Mouse (Mus musculus): Measurements from ENCODE around the gene Cd83. TPM values are rescaled to one million over a fixed set of nuclear protein-coding genes. Genes with fewer than 3 reads are reported as not detected.

Cd83 gene
- polyA plus RNA-seq, 1 experiment from 2014 or later: 13.2 TPM

DNA sequence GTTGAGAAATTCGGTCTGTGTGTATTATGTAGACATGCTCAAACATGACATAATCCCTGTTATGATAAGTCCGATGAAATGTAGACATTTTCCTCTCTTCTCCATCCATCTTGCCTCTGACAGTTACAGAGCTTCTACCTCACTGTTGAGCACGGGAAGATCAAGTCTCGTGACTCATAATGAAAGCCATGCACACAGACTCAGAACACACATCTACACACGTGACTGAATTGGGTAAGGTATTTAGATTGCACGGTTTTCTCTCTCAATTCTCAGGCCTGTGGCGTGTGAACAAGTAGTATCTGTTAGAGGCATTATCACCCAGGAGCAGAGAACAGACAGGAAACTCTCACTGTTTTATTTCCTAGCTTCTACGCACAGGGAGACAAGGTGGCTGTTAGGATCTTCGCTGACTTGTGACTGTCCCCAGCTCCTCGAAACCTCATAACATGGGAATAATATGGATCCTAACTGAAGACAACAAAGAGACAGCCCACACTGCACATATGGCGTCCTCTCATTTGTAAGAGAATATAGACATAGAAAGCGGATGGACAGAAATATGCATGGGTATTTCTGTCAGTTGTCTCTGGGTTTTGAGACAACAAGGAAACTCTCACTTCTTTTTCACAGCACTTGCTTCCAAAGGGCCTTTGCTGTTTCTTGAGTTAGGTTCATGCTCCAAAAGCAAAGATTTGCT is 23.3 kb upstream of the Cd83 start:
- Histone ChIP-seq H3K9me3 (no peaks in the 10 kb centered on the region; the same call in 1 of the 2 replicates), H3K27me3 (no peaks in the 10 kb centered on the region), H3K27ac (no peak overlapping the region), H3K4me3 (replicated peaks) (no peak overlapping the region), H3K9ac (replicated peaks) (no peak overlapping the region), H3K4me1 (replicated peaks) (no peaks in the 10 kb centered on the region), H3K4me2 (no peak overlapping the region), H3K36me3 (no peaks in the 10 kb centered on the region)
- WGBS: 82% methylated on average over 12 of the region's 12 CpGs
- no peak for ATAC-seq (ENCODE audit: insufficient number of reproducible peaks, insufficient read depth, low FRiP score, low TSS enrichment, low read depth)

DNA sequence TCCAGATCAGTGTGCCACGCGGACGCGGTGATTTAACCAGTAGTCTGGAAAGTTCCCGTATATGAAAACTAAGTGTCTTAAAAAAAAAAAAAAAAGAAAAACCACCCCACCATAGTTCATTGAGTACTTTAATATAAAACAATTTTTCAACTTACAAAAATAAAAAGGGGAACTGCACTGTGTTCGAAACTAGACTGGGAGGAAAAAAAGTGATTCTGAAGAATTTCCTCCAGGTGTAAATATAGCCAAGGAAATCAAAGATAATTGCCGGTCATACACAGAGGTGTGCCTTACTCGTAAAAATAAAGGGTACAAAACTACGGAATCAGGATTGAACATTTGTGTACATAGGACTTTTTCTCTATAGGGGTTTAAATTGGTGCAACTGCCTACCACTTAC is 21.7 kb upstream of the Cd83 start:
- Histone ChIP-seq H3K4me3 (replicated peaks) (no peak overlapping the region), H3K4me2 (no peak overlapping the region)
- no peak for ATAC-seq (ENCODE audit: insufficient number of reproducible peaks, insufficient read depth, low FRiP score, low TSS enrichment, low read depth)

DNA sequence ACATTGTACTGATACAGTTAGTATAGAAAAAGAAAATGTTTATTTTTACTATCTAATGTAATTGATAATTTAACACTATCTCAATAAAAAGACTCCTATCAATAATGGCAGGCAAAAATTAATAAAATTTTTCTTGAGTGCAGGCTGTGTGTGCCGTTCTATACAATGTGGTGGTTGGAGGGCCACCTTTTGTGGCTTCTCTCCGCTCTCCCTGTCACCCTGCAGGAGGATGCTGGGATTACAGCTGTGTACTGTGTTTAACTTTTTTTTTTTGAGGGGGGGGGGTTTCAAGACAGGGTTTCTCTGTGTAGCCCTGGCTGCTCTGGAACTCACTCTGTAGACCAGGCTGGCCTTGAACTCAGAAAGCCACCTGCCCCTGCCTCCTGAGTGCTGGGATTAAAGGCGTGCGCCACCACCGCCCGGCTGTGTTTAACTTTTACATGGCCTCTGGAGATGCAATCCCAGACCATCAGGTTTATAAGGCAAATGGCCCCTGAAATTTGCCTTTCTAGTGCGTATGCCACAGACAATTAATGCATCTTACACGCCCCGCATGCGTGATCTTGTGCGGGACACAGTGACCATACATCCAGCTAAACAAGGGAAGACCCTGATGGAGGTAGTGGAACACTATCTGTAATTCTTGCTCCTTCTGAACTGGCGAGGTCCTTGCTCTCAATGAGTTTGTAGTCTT is 21.1 kb upstream of the Cd83 start:
- WGBS: 91% methylated on average over 12 of the region's 12 CpGs
- Histone ChIP-seq H3K4me2 (no peak overlapping the region), H3K27ac (no peak overlapping the region), H3K9me3 (no peaks in the 10 kb centered on the region; the same call in 1 of the 2 replicates), H3K4me3 (replicated peaks) (no peak overlapping the region), H3K9ac (replicated peaks) (no peak overlapping the region), H3K27me3 (no peaks in the 10 kb centered on the region), H3K4me1 (replicated peaks) (peaks cover 2% of the 10 kb centered on the region), H3K36me3 (no peaks in the 10 kb centered on the region)
- no peak for ATAC-seq (ENCODE audit: insufficient number of reproducible peaks, insufficient read depth, low FRiP score, low TSS enrichment, low read depth)

More for the DNA sequence above, 21.7 kb upstream of the Cd83 start:
- 89% methylated on average over 9 of the region's 9 CpGs for WGBS
- Histone ChIP-seq H3K9me3 (no peaks in the 10 kb centered on the region; the same call in 1 of the 2 replicates), H3K4me1 (replicated peaks) (no peaks in the 10 kb centered on the region), H3K27me3 (no peaks in the 10 kb centered on the region), H3K9ac (replicated peaks) (no peak overlapping the region), H3K36me3 (no peaks in the 10 kb centered on the region), H3K27ac (no peak overlapping the region)

DNA sequence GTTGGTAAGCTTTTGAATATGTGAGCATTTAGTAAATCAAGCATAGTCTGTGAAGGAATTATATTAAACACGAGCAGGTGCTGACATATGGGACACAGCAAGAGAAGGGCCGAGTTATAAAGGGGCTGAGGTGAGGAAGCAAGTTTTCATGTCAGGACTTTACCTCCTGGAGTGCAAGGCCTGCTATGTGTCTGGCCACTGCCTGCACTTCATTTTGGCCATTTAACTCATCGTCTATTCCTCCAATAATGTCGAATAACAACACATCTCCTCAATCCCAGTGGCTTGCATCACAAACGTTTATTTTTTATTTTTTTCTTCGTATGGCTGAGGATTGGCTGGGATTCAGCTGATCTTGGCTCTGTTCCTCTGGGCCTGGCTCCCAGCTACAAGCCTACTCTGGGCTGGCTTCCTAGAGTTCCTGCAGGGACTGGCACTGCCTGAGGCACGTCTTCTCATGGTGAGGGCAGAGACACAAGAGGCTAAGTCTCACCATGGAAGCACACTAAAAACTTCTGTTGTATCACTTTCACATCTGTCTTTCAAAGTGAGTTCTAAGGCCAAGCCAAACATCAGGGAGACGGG is 20.5 kb upstream of the Cd83 start:
- no peak overlapping the region for H3K27ac ChIP-seq
- H3K27me3 ChIP-seq: no peaks in the 10 kb centered on the region
- no peak overlapping the region for H3K4me3 ChIP-seq (replicated peaks)
- WGBS: 77% methylated on average over 8 of the region's 8 CpGs
- peaks cover 6% of the 10 kb centered on the region for H3K4me1 ChIP-seq (replicated peaks)
- no peaks in the 10 kb centered on the region; the same call in 1 of the 2 replicates for H3K9me3 ChIP-seq
- no peaks in the 10 kb centered on the region for H3K36me3 ChIP-seq
- no peak overlapping the region for H3K4me2 ChIP-seq
- ATAC-seq (ENCODE audit: insufficient number of reproducible peaks, insufficient read depth, low FRiP score, low TSS enrichment, low read depth): no peak
- H3K9ac ChIP-seq (replicated peaks): no peak overlapping the region

DNA sequence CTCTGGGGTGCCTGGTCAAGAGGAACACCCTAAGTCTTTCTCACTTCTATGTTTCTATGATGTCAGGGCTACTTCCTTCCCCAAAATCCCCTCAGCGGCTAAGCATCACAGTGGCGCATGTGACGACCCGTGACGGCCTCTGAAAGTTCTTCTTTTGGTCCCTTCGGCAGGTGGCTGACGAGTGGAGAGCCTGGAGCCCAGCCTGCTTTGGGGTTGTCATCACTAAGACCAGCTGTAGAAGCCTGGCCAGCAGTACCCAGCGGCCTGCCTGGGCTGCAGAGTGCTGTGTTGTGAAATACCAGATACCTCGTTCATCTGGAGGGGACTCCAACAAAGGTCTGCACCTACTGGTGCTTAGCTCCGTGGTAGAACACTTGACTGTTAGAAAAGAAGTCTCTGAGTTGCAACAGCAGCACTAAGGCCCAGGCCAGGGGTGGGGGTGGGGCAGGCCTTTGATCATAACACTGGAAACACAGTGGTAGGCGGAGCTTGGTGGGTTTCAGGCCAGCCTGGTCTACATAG is 19.2 kb upstream of the Cd83 start:
- no peak overlapping the region for H3K4me2 ChIP-seq
- no peaks in the 10 kb centered on the region for H3K27me3 ChIP-seq
- H3K4me1 ChIP-seq (replicated peaks): peaks cover 6% of the 10 kb centered on the region
- no peak overlapping the region for H3K4me3 ChIP-seq (replicated peaks)
- 86% methylated on average over 11 of the region's 11 CpGs for WGBS
- H3K9me3 ChIP-seq: no peaks in the 10 kb centered on the region
- no peak overlapping the region for H3K9ac ChIP-seq (replicated peaks)
- no peaks in the 10 kb centered on the region for H3K36me3 ChIP-seq
- no peak overlapping the region for H3K27ac ChIP-seq
- no peak for ATAC-seq (ENCODE audit: insufficient number of reproducible peaks, insufficient read depth, low FRiP score, low TSS enrichment, low read depth)

DNA sequence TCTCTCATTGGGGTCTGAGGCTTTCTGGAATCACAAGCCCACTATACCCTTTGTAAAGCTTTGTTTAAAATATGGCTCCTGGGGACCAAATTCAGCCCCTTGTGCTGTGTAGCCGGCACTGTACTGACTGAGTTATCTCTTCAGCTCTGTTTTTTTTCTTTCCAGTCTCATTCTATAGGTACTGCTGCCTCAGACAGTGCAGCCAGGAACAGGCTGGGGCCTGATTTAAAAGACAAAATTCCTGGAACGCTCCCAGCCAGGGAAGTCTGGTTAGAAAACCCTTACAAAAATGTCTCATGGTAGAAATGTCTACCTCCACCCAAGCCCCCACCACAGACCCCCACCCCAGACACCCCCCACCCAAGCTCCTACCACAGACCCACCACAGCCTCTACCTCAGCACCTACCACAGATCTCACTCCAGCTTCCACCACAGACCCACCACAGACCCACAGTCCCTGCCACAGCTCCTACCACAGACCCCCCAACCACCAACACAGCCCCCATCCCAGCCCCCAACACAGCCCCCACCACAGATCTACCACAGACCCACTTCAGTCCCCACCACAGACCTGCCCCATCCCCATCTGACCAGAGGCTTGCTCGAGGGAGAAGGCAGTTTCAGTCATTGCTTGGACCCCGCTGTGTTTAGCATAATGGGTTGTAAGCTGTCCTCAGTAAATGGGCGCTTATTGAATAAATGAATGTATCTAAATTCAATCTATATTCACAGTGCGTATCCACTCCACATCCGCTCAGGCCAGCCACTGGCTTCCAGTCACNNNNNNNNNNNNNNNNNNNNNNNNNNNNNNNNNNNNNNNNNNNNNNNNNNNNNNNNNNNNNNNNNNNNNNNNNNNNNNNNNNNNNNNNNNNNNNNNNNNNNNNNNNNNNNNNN is 17.5 kb upstream of the Cd83 start:
- Histone ChIP-seq H3K9me3 (no peaks in the 10 kb centered on the region), H3K27ac (no peak overlapping the region), H3K4me2 (no peak overlapping the region), H3K36me3 (no peaks in the 10 kb centered on the region), H3K27me3 (no peaks in the 10 kb centered on the region), H3K4me3 (replicated peaks) (no peak overlapping the region), H3K9ac (replicated peaks) (no peak overlapping the region), H3K4me1 (replicated peaks) (peaks cover 6% of the 10 kb centered on the region)
- ATAC-seq (ENCODE audit: insufficient number of reproducible peaks, insufficient read depth, low FRiP score, low TSS enrichment, low read depth): no peak; the same call in 1 of the 2 replicates
- 80% methylated on average over 7 of the region's 7 CpGs for WGBS

DNA sequence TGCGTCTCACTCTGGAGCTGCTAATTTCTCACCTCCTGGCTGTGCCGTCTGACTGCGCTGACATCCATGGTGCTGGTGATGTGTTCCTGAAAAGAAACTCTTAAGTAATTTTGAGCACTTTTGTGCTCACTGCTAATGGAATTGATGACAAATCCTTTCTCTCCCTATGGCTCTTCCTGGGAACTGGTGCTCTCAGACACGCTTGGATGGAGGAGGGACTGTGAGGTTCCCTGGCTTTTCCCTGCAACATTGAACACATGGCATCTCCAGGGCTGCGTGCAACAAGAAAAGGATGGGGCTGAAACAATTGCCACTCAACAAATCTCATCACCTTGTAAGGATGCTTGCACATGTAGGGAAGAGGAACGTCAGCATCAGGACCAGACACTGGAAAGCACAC is 11.6 kb upstream of the Cd83 start:
- Histone ChIP-seq H3K27ac (no peak overlapping the region), H3K27me3 (no peaks in the 10 kb centered on the region), H3K4me2 (no peak overlapping the region), H3K4me1 (replicated peaks) (peaks cover 6% of the 10 kb centered on the region), H3K4me3 (replicated peaks) (no peak overlapping the region), H3K36me3 (no peaks in the 10 kb centered on the region), H3K9me3 (no peaks in the 10 kb centered on the region), H3K9ac (replicated peaks) (no peak overlapping the region)
- ATAC-seq (ENCODE audit: insufficient number of reproducible peaks, insufficient read depth, low FRiP score, low TSS enrichment, low read depth): no peak
- 93% methylated on average over 6 of the region's 6 CpGs for WGBS

DNA sequence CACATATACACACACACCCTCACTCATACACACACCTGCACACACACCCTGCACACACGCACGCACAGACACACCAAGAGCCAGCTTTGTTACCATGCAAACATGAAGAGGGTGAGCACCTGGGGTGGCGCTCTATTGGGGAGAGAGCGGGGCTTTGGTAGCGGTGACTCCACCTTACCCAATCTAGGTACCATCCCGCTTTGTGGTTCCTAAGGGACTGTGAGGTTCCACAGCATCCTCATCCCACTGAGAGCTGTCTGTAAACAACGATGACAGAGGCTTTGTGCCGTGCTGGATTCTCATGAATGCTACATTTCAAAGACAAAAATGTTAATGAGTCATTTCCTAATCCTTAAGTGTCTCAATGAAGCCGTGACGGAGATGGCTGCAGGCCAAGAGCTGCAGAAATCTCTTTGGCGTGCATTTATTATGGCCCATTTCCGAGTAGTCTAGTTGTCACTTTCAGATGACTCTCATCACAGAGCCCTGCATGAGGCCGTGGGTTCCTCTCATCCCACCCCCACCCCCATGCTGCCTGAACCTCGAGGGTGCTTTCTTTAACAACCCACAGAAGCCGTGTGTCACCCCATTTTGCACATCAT is 10.5 kb upstream of the Cd83 start:
- no peaks in the 10 kb centered on the region for H3K9me3 ChIP-seq
- H3K4me2 ChIP-seq: no peak overlapping the region
- peaks cover 5% of the 10 kb centered on the region; the same call in 1 of the 2 replicates for H3K4me1 ChIP-seq (replicated peaks)
- H3K27ac ChIP-seq: no peak overlapping the region
- H3K9ac ChIP-seq (replicated peaks): no peak overlapping the region
- H3K27me3 ChIP-seq: no peaks in the 10 kb centered on the region
- no peak for ATAC-seq (ENCODE audit: insufficient number of reproducible peaks, insufficient read depth, low FRiP score, low TSS enrichment, low read depth)
- no peaks in the 10 kb centered on the region for H3K36me3 ChIP-seq
- WGBS: 69% methylated on average over 15 of the region's 15 CpGs
- no peak overlapping the region for H3K4me3 ChIP-seq (replicated peaks)

DNA sequence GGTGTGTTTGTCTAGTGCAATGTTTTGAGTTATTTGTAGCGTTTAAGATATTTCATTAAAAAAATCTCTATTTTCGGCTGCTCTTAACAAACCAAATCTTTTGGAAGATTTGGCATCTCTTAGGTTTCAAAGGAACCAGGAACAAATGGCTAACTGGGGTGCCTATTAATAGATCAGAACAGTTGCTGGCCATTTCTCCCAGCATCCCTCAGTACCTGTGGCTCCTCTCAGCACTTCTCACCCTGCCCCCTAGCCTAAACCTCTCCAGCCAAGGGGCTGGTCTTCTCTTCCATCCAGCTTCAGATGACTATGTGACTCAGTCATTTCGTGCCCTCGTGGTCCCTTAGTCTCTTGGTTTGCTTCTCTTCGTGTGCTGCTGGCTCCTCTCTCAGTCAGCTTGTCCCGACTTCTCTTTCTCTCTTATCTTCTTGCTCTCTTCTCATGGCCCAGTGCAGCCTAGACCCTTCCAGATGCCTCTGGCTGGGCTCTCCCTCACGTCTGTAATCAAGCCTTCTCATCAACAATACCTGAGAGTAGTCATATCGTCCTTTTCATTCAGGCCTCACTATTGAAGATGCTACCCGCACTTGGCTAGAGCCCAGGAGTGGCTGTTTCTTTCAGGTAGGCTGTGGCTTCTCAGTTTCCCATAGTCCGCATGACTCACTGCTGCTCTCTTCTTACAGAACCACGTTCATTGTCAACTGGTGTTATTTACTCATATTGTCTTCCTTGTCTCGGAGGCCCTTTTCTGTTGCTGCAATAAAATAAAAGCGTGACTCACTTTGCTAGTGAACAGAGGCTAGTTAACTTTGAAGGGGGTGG is 9.8 kb upstream of the Cd83 start:
- 83% methylated on average over 13 of the region's 13 CpGs for WGBS
- H3K27me3 ChIP-seq: no peaks in the 10 kb centered on the region

DNA sequence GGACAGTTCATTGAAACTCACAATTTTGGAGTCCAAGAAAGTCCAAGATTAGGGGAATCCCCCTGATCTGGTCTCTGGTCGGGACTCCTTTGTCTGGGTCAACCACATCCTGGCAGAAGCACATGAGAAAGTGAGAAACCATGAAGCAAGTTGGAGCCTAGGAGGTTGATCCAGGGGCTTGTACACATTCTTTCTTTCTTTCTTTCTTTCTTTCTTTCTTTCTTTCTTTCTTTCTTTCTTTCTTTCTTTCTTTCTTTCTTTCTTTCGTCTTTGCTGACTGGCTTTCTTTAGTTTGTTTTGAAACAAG is 9.2 kb upstream of the Cd83 start:
- H3K4me2 ChIP-seq: no peak overlapping the region
- no peaks in the 10 kb centered on the region for H3K36me3 ChIP-seq
- no peaks in the 10 kb centered on the region for H3K27me3 ChIP-seq
- peaks cover 5% of the 10 kb centered on the region; the same call in 1 of the 2 replicates for H3K4me1 ChIP-seq (replicated peaks)
- ATAC-seq (ENCODE audit: insufficient number of reproducible peaks, insufficient read depth, low FRiP score, low TSS enrichment, low read depth): no peak
- no peaks in the 10 kb centered on the region for H3K9me3 ChIP-seq
- H3K27ac ChIP-seq: no peak overlapping the region
- 72% methylated on average over 2 of the region's 2 CpGs for WGBS
- no peak overlapping the region for H3K9ac ChIP-seq (replicated peaks)
- no peak overlapping the region for H3K4me3 ChIP-seq (replicated peaks)

More for the DNA sequence above, 9.8 kb upstream of the Cd83 start:
- H3K27ac ChIP-seq: no peak overlapping the region
- no peak overlapping the region for H3K4me3 ChIP-seq (replicated peaks)
- H3K9ac ChIP-seq (replicated peaks): no peak overlapping the region
- no peaks in the 10 kb centered on the region for H3K9me3 ChIP-seq
- peaks cover 5% of the 10 kb centered on the region; the same call in 1 of the 2 replicates for H3K4me1 ChIP-seq (replicated peaks)
- H3K36me3 ChIP-seq: no peaks in the 10 kb centered on the region
- H3K4me2 ChIP-seq: no peak overlapping the region
- no peak for ATAC-seq (ENCODE audit: insufficient number of reproducible peaks, insufficient read depth, low FRiP score, low TSS enrichment, low read depth)
